Mouse (Mus musculus): Measurements from ENCODE around the gene Kcnj4.

The Kcnj4 gene

GRCm38 (mm10) chr15:79504707-79505452 is at the start of gene Kcnj4:
Gene Kcnj4, minus strand, starts transcription at chr15:79505241.
- DNase-seq (ENCODE audit: low spot score in 2 of 2), result no peak

GRCm38 (mm10) chr15:79552566-79552965 is 47.5 kb upstream of the Kcnj4 start:
- DNase-seq (ENCODE audit: low spot score in 2 of 2), result no peak

- no peak for DNase-seq (ENCODE audit: low spot score in 2 of 2)
These were observed 43.2 kb upstream of the Kcnj4 start for GRCm38 (mm10) chr15:79548226-79548625.

DNA sequence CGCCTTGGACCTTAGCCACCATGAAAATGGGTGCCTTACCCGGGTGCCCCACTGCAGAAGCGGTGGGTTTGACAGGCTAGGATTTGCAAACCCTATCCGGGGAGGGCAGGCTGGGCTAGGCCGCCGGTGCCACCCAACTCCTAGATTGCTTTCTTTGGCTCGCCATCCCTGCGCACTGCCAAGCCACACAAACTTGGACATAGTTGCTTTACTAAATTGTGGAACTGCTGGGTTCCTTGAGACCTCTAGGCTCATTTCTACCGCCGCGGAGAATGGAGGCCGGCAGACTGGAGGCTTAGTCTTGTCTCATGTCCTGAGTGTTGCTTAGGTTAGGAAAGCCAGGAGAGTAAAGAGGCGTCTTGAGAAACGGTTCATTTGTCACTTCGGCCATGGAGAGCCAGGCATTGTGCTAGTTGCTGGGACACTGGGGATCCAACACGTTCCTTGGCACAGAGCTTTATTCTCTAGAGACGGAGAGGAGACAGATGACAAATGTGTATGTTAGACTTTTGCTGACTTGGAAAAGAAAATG is 42.3 kb upstream of the Kcnj4 start:
- DNase-seq (ENCODE audit: low spot score in 2 of 2), result no peak

DNA sequence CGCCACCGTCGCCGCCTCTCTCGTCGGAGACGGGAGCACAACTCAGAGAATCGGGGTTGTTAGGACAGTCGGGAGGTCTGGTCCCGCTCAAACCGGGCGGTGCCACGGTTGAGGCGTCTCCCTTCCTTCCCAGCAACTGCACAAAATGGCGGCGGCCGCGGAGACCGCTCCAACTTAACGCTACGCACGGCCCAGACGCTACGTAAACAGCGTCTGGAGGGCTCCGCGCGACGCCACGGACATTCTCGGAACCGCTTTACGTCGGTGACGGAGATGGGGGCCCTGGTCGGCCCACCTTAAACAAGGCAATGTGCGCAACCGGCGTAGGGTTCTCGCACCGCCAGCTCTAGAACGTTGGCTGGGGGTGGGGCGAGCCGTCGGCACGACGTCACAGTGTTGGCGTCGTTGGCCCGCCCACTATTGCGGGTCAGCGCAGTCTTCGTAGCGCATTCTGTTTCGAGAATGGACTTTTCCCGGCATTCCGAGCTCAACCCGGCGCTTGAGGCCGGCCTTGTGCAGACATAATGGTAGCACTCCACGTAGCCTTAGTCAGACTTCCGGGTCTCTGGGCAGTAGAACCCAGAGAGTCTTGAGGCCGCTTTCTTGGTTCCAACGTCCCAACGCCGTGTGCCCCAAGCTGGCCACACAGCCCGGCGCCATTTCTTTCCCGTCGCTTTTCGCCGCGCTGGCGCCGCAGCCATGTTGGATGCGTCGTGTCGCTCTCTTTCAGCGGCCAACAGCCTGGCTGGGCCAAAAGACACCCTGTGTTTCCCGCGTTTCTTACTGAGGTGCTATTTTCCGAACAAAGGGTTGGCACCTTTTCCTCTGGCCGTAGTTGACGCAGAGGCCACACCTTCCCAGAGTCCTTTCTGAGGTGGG is 41.6 kb upstream of the Kcnj4 start, which contains the start of gene Ddx17:
Gene Ddx17 (minus strand): TSS at position 332 of the 879 bp plus-strand sequence.
- peak; percentile 96 to 99 for DNase-seq (ENCODE audit: low spot score in 2 of 2)

DNA sequence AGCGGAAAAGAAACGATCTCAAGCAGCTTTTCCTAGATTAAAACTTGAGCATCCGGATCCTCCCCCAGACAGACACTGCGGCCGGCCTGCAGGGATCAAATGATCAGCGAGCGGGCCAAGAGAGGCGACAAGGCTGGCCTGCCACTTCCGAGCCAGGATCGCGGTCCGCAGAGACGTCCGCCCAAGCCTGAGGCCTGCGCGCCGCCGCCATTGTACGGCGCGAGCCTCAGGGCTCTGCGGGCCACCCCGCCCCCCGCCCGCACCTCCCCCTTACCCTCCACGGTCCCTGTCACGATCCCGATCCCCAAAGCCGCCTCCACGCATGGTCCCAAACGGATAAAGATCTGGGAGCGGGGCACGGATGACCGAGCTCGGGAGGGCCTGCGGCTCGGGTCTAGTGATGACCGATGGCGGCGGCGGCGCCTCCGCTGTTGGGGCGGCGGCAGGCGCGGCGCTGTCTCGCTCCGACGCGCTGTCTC is 40.9 kb upstream of the Kcnj4 start:
- DNase-seq (ENCODE audit: low spot score in 2 of 2), result peak in 1 of 2 experiments; percentile 50

DNA sequence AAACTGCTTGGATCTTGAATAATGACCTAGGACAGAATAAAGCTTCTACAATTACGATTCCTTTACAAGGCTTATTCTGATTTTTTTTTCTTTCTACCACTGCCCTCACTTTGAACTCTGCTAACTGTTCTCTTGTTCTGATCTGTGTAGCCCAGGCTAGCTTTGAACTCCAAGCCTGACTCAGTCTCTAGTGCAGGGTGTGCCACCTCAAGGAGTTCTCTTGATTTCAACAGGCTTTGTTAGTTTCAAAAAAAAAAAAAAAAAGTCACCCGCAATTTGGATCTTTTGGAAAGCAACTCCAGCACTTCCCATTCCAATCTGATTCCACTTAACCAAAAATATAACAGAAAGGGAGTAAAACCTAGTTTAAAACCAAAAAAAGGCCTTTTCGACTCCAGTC is 40.5 kb upstream of the Kcnj4 start:
- no peak for DNase-seq (ENCODE audit: low spot score in 2 of 2)

DNA sequence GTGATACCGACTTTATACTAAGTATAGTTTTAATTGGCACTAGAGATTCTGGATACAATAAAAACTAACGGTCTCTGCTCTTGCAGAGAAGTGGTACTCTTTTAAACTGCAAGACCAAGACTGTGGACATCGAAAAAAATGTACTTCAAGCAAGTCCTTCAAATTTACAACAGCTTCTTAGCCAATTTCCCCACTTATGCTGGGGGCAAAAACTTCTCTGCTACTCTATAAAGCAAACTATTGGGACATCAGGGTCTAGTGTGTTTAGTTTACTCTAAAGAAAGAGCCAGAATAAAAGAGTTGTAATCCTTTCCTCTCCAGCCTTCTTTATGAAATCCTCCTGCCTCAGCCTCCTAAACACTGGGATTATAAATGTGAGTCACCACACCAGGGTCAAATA is 38.9 kb upstream of the Kcnj4 start:
- DNase-seq (ENCODE audit: low spot score in 2 of 2), result no peak

GRCm38 (mm10) chr15:79533796-79534195 is 28.8 kb upstream of the Kcnj4 start:
- no peak for DNase-seq (ENCODE audit: low spot score in 2 of 2)

DNA sequence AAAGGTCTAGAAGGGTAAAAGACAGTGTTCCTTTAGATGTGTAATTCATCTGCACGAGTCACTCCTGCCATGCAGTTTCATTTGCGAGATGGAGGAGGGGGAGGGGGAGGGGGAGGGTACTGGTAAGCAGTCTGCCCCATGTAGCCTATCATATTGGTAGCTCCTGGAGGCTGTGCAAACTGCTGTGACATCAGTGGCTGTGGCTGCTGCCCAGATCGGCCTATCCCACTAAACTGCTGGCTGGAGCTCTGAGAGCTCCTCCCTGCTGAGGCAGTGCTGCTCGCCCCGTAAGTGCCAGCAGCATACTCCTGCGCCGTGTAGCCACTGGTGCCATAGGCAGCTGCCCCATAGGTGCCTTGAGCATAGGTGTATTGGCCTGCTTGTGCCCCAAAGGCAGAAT is 24.9 kb upstream of the Kcnj4 start:
- DNase-seq (ENCODE audit: low spot score in 2 of 2), result no peak

GRCm38 (mm10) chr15:79527991-79528639 is 23.1 kb upstream of the Kcnj4 start:
- no peak for DNase-seq (ENCODE audit: low spot score in 2 of 2)

GRCm38 (mm10) chr15:79527192-79527591 is 22.2 kb upstream of the Kcnj4 start:
- no peak for DNase-seq (ENCODE audit: low spot score in 2 of 2)

DNA sequence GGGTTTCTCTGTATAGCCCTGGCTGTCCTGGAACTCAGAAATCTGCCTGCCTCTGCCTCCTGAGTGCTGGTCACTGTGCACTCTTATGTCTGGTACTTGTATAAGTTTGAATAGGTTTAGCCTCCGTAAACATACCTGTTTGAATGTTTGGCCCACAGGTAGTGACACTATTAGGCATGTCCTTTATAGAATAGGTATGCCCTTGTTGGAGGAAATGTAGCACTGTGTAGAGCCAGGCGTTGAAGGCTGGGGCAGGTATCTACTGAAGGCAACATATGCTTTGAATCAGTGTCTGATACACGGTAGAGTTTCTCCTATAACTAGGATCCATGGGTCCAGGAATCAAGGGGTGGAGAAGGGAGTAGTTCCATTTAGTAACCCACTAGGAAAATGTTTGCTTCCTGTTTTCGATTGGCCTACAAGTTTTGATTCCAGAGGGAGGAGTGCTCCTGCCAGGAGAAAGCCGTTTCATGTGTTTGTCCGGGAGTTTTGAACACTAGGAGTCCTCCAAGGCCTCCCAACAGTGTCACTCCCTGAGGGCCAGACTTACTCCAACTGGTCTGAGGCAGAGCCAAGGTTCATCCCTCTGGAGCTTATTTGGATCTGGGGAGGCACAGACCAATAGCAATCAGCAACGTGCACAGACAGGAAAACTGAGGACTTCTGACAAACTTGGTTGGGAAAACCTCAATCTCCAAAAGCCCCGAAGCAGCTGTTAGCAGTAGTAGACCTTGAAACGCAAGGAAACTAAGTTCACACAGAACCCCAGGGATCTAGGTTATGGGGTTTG is 21.1 kb upstream of the Kcnj4 start:
- DNase-seq (ENCODE audit: low spot score in 2 of 2), result no peak

GRCm38 (mm10) chr15:79525564-79525963 is 20.5 kb upstream of the Kcnj4 start:
- DNase-seq (ENCODE audit: low spot score in 2 of 2), result no peak

- no peak for DNase-seq (ENCODE audit: low spot score in 2 of 2)
These were observed 14.6 kb upstream of the Kcnj4 start for GRCm38 (mm10) chr15:79519400-79520220.

DNA sequence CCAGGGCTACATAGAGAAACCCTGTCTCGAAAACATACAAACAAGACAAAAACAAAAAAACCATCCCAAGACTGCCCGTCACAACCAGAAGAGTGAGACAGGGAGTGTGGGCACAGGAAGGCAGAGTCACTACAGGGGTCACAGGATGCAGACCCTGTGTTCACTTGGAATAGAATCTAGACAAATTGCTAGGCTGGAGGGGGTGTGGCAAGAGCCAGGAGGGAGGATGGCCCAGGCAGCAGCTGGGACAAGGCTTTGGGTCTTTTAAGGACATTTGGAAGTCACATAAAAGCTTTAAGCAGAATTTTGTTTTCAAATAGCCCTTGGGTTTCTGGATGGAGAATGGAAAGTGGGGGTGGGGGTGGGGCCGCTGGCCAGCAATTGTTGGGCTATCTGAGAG is 13.5 kb upstream of the Kcnj4 start:
- no peak for DNase-seq (ENCODE audit: low spot score in 2 of 2)

DNA sequence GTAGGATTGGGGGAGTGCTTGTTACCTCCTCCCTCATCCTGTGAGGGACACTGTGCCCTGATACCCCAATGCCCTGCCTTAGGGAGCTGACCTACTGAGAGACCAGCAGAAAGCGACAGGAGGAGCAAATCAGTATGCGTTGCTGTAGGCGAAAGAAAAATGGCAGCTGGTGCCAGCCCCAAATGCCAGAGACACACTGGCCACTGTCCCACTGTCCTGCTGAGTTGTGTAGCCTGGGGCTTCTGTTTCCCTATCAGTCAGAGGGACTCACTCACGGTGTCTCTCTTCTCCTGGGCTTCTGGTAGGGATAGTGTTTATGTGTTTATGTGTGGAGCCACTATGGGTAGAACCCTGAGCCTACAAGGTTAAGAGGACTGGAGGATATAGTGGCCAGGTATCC is 12.7 kb upstream of the Kcnj4 start:
- no peak for DNase-seq (ENCODE audit: low spot score in 2 of 2)

DNA sequence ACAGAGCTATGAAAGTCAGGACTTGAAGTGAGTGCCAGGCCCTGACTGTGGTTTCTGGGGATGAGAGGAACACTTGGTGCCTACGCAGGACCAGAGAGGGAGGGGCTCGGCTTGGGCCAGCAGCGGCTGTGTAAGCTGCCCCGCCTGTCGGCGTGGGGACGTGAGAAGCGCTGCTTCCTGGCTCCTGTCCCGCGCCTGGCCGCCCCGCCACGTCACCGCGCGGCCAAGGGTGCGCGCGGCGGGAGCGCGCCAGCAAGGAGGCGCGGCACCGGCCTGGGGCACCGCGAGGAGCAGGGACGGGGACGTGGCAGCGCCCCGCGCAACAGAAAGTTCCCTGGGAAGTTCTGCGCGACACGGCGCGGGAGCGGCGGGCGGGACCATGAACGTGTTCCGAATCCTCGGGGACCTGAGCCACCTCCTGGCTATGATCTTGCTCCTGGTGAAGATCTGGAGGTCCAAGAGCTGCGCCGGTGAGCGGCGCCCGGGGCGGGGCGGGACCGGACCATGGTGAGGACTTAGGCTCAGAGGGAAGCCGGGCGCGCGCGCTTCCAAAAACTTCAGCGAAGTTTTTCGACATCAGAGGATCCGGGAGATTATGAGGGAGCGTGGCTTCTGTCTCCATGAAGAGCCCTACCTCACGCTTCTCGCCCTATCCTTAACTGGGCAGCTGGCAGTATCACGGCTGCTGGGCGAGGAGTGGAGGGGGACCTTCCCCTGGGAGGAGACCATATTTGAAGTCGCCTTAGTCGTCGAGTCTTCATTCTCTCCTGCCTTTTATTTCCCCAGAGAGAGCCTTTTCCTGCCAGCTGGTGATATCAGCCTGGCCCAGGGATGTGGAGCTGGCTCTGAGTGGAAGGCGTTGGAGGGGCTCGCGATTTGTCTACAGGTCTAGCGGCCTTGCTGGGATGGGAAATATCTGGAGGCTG is 11.4 kb upstream of the Kcnj4 start, which contains the start of gene Kdelr3:
Gene Kdelr3 (plus strand): TSS at position 241 of the 926 bp plus-strand sequence.
- DNase-seq (ENCODE audit: low spot score in 2 of 2), result no peak

DNA sequence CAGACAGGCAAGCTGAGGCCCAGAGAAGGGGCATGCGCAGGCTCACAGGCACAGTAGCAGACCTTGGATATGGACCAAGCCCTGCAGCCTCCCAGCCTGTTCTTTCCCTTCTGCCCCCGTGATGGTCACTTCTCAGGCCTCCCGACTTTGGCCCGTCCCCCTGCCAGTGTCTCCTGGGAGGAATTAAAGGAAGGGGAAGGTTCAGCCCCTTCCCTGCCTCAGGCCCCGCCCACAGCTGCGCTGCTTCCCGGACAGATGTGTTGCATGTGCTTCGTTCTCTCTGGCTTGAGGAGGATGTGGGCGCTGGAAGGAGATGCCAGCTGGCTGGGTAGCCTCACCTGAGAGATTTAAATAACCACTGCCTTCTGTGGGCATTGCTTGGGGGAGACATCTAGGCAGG is 8.9 kb upstream of the Kcnj4 start:
- DNase-seq (ENCODE audit: low spot score in 2 of 2), result no peak

Data from spleen, postnatal 14 days (tissue).